Mouse (Mus musculus) heart, adult 2 months (tissue): ENCODE results near the gene Tmc4.

ENCODE experiments used
- CTCF ChIP-seq: fragments of 200-600 bp; IDR thresholded peaks from 2 replicates; pipeline ENCODE4 v1.8.1; 2022; ENCODE audit warnings: antibody characterized with exemption, mild to moderate bottlenecking, moderate library complexity
- POLR2A ChIP-seq: fragments of 200-500 bp; IDR thresholded peaks from 2 replicates; pipeline ENCODE4 v1.6.1; 2011; ENCODE audit warnings: mild to moderate bottlenecking, low read depth, low read length, control low read depth; ENCODE audit not compliant: insufficient read depth

GRCm38 (mm10) chr7:3644348-3644671 is 33.0 kb downstream of the Tmc4 start:
- TF ChIP-seq POLR2A (no peak), CTCF (no peak)
